Mouse (Mus musculus) hindbrain, embryonic 11.5 days (tissue): ENCODE data around the gene 2410015M20Rik. TPM values are rescaled to one million over a fixed set of nuclear protein-coding genes. Genes with fewer than 3 reads are reported as not detected.
"Not testable (repeated sequence)": the region's sequence is repeated elsewhere in the genome, so short reads cannot be mapped to it uniquely, and the experiment has no call there.

Source experiments
- ATAC-seq: fragments of 200-750 bp; cut with Nextera tagmentation; 2 replicates; pipeline ENCODE4 v1.8.0; 2017; ENCODE audit warnings: mild to moderate bottlenecking, moderate TSS enrichment, moderate library complexity; ENCODE audit not compliant: low FRiP score
- DNase-seq: peaks from one replicate; pipeline ENCODE4 v3.0.0-alpha.2; 2015; ENCODE audit warnings: low spot score
- H3K27ac ChIP-seq: fragments of 300-500 bp; sonication (generic); 2 replicates; pipeline ENCODE4 v1.5.1; 2014; ENCODE audit warnings: mild to moderate bottlenecking, low read depth, low read length
- H3K27me3 ChIP-seq: fragments of 300-500 bp; sonication (generic); 2 replicates; pipeline ENCODE4 v1.6.1; 2014; ENCODE audit warnings: mild to moderate bottlenecking, low read length, moderate library complexity, mixed read lengths; ENCODE audit not compliant: control insufficient read depth, insufficient read depth
- H3K36me3 ChIP-seq: fragments of 300-500 bp; sonication (generic); 2 replicates; pipeline ENCODE4 v1.6.1; 2014; ENCODE audit warnings: mild to moderate bottlenecking, low read length, moderate library complexity, mixed read lengths; ENCODE audit not compliant: control insufficient read depth, insufficient read depth
- H3K4me1 ChIP-seq: fragments of 300-500 bp; sonication (generic); replicated peaks from 2 replicates; pipeline ENCODE4 v1.6.1; 2014; ENCODE audit warnings: low read length, mixed read lengths; ENCODE audit not compliant: control insufficient read depth, insufficient read depth
- H3K4me2 ChIP-seq: fragments of 300-500 bp; sonication (generic); replicated peaks from 2 replicates; pipeline ENCODE4 v1.6.1; 2014; ENCODE audit warnings: mild to moderate bottlenecking, low read depth, low read length
- H3K4me3 ChIP-seq: fragments of 300-500 bp; sonication (generic); 2 replicates; pipeline ENCODE4 v1.5.1; 2014; ENCODE audit warnings: low read depth, low read length
- H3K9ac ChIP-seq: fragments of 300-500 bp; sonication (generic); 2 replicates; pipeline ENCODE4 v1.6.1; 2014; ENCODE audit warnings: low read depth, low read length
- H3K9me3 ChIP-seq: fragments of 300-500 bp; sonication (generic); 2 replicates; pipeline ENCODE4 v1.6.1; 2016; ENCODE audit warnings: low read length; ENCODE audit not compliant: control insufficient read depth
- WGBS: fragments of 180-500 bp; shearing (Covaris S2); extraction: QIAGEN DNeasy Blood & Tissue Kit; methylation state at CpG from one replicate; pipeline ENCODE4 v1.1.7; 2014; 5-methylcytosine and 5-hydroxymethylcytosine counted together
- polyA plus RNA-seq: library from polyadenylated mRNA; unstranded; fragments of >200 nt; fragmentation: Nextera tagmentation; extraction: Ambion mirVana; gene quantifications from 2 replicates; pipeline ENCODE4 v1.2.1, GENCODE M21; 2014

The 2410015M20Rik gene
- polyA plus RNA-seq, 1 experiment from 2014 or later, result 192 TPM

DNA sequence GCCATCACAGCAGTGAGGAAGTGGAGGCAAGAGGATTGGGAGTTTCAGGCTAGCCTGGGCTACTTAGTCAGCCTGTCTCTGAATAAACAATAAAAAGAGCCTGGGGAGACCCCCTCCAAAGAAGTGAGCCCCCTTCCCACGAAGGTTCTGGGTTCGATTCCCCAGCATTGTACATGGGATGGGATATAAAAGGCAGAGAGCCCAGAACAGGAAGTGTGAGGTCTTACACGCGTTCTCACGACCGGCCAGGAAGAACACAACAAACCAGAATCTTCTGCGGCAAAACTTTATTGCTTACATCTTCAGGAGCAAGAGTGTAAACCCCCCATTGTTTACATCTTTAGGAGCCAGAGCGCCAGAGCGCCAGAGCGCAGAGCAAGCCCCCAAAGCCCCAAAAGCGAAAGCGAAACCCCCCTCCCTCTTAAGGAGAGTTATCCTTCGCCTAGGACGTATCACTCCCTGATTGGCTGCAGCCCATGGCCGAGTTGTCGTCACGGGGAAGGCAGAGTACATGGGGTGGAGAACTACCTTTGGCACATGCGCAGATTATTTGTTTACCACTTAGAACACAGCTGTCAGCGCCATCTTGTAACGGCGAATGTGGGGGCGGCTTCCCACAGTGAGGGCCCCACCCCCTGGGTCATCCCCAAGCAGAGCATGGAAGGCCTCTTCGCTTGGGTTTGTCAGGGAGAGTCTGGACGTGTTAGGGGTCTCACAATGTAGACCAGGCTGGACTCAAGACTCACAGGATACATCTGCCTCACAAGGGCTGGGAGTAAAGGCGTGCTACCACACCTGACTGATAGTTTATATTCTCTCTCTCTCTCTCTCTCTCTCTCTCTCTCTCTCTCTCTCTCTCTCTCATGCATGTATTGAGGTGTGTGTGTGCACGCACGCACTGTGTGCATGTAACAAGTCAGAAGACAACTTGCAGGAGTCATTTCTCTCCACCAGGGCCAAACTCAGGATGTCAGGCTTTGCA lies 20.5 kb upstream of the 2410015M20Rik start:
- H3K4me3 ChIP-seq, DNase-seq, H3K9me3 ChIP-seq, H3K9ac ChIP-seq, H3K4me2 ChIP-seq, H3K4me1 ChIP-seq, H3K36me3 ChIP-seq, H3K27me3 ChIP-seq, ATAC-seq, H3K27ac ChIP-seq: not testable (repeated sequence)
- 88% methylated on average over 26 of the region's 27 CpGs for WGBS

- peak; percentile 53 for ATAC-seq
Measured at GRCm38 (mm10) chr17:56627530-56628277, 18.1 kb upstream of the 2410015M20Rik start, which contains the start of gene Catsperd. TSS of gene Catsperd (plus strand) at chr17:56628143.

GRCm38 (mm10) chr17:56626754-56627470 lies 17.3 kb upstream of the 2410015M20Rik start, which contains the start of gene Lonp1:
TSS of gene Lonp1 (minus strand) at chr17:56626887.
- ATAC-seq (peak; percentile 91), DNase-seq (peak; percentile 100)
- Histone ChIP-seq H3K36me3 (no peaks in the 10 kb centered on the region), H3K27me3 (no peaks in the 10 kb centered on the region), H3K4me1 (peaks cover 2% of the 10 kb centered on the region; the same call in 1 of the 2 replicates), H3K4me2 (peak within 1 kb of the TSS; percentile 94), H3K9me3 (no peaks in the 10 kb centered on the region), H3K9ac (peak within 1 kb of the TSS; percentile 82), H3K4me3 (peak within 1 kb of the TSS; percentile 96), H3K27ac (0 out of 2 replicates have a peak within 1 kb of the TSS, but pooled peaks have one; percentile 36)
- WGBS, result under 1% methylated on average over 51 of the region's 51 CpGs

More at GRCm38 (mm10) chr17:56627530-56628277, 18.1 kb upstream of the 2410015M20Rik start, which contains the start of gene Catsperd:
- Histone ChIP-seq H3K27ac (no peak within 1 kb of the TSS), H3K36me3 (no peaks in the 10 kb centered on the region), H3K4me3 (peak within 1 kb of the TSS; percentile 96), H3K9me3 (no peaks in the 10 kb centered on the region), H3K4me2 (peak within 1 kb of the TSS; percentile 94), H3K4me1 (peaks cover 2% of the 10 kb centered on the region; the same call in 1 of the 2 replicates), H3K9ac (peak within 1 kb of the TSS; percentile 82), H3K27me3 (no peaks in the 10 kb centered on the region)
- DNase-seq, result peak; percentile 56
- WGBS, result 11% methylated on average over 26 of the region's 26 CpGs

DNA sequence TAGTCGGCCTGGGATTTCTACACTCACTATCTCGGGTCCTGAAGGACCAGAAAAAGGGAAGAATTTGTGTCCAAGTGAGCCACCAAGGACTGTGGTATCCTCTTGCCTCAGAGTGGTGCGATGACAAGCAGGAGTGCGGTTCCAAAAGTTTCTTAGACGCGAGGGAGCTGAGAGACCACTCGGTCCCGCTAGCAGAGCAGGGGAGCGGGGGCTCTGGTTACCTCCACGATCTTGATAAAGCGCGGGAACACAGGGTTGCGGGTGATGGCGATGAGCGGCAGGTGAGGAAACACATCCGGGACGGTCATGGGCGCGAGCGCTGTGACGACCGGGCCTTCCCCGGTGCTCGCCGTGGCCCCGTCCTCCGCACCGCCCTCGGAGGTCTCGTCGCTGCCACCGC lies 16.7 kb upstream of the 2410015M20Rik start:
- no peak for ATAC-seq
- 0 out of 2 replicates have a peak overlapping the region, but pooled peaks have one; percentile 36 for H3K27ac ChIP-seq

GRCm38 (mm10) chr17:56625495-56625894 lies 15.9 kb upstream of the 2410015M20Rik start:
- 0 out of 2 replicates have a peak overlapping the region, but pooled peaks have one; percentile 96 for H3K4me3 ChIP-seq
- H3K4me2 ChIP-seq, result 0 out of 2 replicates have a peak overlapping the region, but pooled peaks have one; percentile 94
- H3K27me3 ChIP-seq, result no peaks in the 10 kb centered on the region
- no peaks in the 10 kb centered on the region for H3K9me3 ChIP-seq
- DNase-seq, result no peak
- H3K4me1 ChIP-seq, result peaks cover 2% of the 10 kb centered on the region; the same call in 1 of the 2 replicates
- ATAC-seq, result no peak
- H3K9ac ChIP-seq, result no peak overlapping the region
- 0 out of 2 replicates have a peak, but pooled peaks cover under 1% of the 10 kb centered on the region for H3K36me3 ChIP-seq
- WGBS, result 81% methylated on average over 3 of the region's 3 CpGs
- H3K27ac ChIP-seq, result no peak overlapping the region

More for the DNA sequence above, 16.7 kb upstream of the 2410015M20Rik start:
- Histone ChIP-seq H3K27me3 (no peaks in the 10 kb centered on the region), H3K4me3 (peak overlapping the region; percentile 96), H3K4me2 (peak overlapping the region; percentile 94), H3K9me3 (no peaks in the 10 kb centered on the region), H3K36me3 (no peaks in the 10 kb centered on the region), H3K4me1 (peaks cover 2% of the 10 kb centered on the region; the same call in 1 of the 2 replicates), H3K9ac (peak overlapping the region; percentile 82)
- no peak for DNase-seq
- 1% methylated on average over 22 of the region's 32 CpGs for WGBS

GRCm38 (mm10) chr17:56617628-56618027 lies 8.1 kb upstream of the 2410015M20Rik start:
- WGBS, result 89% methylated on average over 8 of the region's 8 CpGs
- Histone ChIP-seq H3K4me3 (no peak overlapping the region), H3K9ac (no peak overlapping the region), H3K36me3 (peaks cover 22% of the 10 kb centered on the region; the same call in 1 of the 2 replicates), H3K27ac (no peak overlapping the region), H3K4me1 (peaks cover 9% of the 10 kb centered on the region), H3K9me3 (no peaks in the 10 kb centered on the region), H3K27me3 (no peaks in the 10 kb centered on the region), H3K4me2 (no peak overlapping the region)
- ATAC-seq (no peak), DNase-seq (no peak)

DNA sequence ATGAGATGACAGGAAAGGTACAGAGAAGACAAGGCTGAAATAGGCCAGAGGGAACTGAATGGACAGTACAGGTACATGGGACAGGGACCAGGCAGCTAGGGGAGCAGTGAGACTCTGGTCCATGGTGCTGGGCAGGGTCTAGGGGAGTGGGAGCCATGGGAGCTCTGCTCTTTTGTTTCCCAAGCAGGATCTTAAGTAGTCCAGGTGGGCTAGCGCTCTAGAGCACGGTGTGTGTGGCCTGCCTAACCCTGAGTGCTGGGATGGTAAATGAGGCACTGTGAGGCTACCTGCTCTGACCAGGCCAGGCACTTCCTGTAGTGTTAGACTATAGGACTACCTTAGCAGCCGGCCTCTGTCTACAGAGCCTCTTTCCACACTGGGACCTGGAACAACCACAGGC lies 7.2 kb upstream of the 2410015M20Rik start:
- H3K9me3 ChIP-seq, result no peaks in the 10 kb centered on the region
- H3K4me1 ChIP-seq, result peaks cover 9% of the 10 kb centered on the region
- DNase-seq (no peak), ATAC-seq (no peak)
- H3K4me3 ChIP-seq, result no peak overlapping the region
- WGBS, result 95% methylated on average over 3 of the region's 3 CpGs
- no peak overlapping the region for H3K27ac ChIP-seq
- no peaks in the 10 kb centered on the region for H3K27me3 ChIP-seq
- no peak overlapping the region for H3K4me2 ChIP-seq
- H3K36me3 ChIP-seq, result peaks cover 22% of the 10 kb centered on the region; the same call in 1 of the 2 replicates
- H3K9ac ChIP-seq, result no peak overlapping the region

DNA sequence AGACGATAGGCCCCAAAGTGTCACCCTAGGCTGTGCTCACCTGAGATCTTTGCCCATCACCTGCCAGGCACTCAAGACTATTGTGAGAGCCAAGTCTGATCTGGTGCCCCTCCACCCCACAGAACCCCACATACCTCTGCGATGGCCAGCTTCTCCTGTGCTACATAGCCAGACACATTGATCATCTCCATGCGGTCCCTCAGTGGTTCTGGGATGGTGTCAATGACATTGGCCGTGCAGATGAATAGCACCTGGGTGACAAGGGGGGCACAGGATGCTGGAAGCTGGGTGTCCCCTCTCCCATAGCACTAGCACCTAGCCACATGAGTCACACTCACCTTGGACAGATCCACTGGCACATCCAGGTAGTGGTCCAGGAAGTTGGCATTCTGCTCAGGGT lies 6.2 kb upstream of the 2410015M20Rik start:
- no peaks in the 10 kb centered on the region for H3K27me3 ChIP-seq
- no peak overlapping the region for H3K4me2 ChIP-seq
- H3K4me1 ChIP-seq, result peaks cover 9% of the 10 kb centered on the region
- 86% methylated on average over 4 of the region's 4 CpGs for WGBS
- H3K36me3 ChIP-seq, result peaks cover 22% of the 10 kb centered on the region; the same call in 1 of the 2 replicates
- no peak overlapping the region for H3K27ac ChIP-seq
- H3K9me3 ChIP-seq, result no peaks in the 10 kb centered on the region
- no peak for ATAC-seq
- DNase-seq, result no peak
- H3K9ac ChIP-seq, result no peak overlapping the region
- no peak overlapping the region for H3K4me3 ChIP-seq
